Mouse (Mus musculus): ENCODE measurements at regions not wholly inside any gene's neighbourhood (a gene's known extent, or its start where the extent isn't known, plus 50 kb on each side); places are given as distances from the start of the nearest gene placed in this dataset.

GRCm38 (mm10) chr12:35666062-35666461, 131.2 kb upstream of the Ahr start:
- TF ChIP-seq CTCF (IDR thresholded peaks at IDR 0.05; ENCODE audit: low read depth) (no peak), EP300 (IDR thresholded peaks at IDR 0.05; ENCODE audit: low read depth) (no peak)
